Mouse (Mus musculus): ENCODE data around the gene Asb10.
A peak's percentile ranks its signal among the peaks of the same experiment; 100 is the strongest.
"Not testable (repeated sequence)": the region's sequence is repeated elsewhere in the genome, so short reads cannot be mapped to it uniquely, and the experiment has no call there.

The Asb10 gene

DNA sequence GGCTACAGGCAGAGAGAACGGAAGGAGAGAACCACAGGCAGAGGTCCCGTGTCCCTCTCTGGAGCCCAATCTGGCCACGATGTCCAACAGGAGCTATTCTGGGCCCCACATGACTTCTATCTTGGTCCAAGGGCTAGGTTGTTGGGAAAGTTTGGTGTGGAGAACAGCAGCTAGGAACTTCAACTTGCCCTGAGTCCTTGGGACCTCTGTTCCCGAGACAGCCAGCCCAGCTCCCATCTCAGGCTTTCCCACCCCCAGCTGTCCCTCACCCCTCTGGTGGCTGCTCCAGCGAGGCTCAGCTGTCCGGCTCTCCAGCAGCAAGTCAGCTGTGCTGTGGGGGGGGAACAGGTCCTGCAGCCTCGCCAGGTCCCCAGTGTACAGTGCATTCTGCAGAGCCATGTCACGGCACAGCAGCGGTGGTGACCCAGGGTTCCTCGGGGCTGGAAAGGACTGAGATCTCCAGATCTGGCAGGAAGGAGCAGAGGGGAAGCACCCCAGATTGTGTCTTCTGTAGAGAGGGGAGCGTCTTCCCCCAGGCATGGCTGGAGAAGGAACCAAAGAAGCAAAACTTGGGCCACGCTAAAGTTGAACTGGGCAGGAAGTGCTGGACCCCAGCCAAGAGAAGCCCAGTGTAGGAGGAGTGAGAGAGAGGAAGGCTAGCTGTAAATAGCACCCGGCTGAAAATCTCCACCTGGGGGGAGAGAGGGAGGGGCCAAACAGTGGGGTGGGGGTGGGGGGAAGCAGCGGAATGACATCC lies at the start of gene Asb10:
Gene Asb10 (minus strand): TSS at position 592 of the 757 bp plus-strand sequence.
- DNase-seq, result no peak

DNA sequence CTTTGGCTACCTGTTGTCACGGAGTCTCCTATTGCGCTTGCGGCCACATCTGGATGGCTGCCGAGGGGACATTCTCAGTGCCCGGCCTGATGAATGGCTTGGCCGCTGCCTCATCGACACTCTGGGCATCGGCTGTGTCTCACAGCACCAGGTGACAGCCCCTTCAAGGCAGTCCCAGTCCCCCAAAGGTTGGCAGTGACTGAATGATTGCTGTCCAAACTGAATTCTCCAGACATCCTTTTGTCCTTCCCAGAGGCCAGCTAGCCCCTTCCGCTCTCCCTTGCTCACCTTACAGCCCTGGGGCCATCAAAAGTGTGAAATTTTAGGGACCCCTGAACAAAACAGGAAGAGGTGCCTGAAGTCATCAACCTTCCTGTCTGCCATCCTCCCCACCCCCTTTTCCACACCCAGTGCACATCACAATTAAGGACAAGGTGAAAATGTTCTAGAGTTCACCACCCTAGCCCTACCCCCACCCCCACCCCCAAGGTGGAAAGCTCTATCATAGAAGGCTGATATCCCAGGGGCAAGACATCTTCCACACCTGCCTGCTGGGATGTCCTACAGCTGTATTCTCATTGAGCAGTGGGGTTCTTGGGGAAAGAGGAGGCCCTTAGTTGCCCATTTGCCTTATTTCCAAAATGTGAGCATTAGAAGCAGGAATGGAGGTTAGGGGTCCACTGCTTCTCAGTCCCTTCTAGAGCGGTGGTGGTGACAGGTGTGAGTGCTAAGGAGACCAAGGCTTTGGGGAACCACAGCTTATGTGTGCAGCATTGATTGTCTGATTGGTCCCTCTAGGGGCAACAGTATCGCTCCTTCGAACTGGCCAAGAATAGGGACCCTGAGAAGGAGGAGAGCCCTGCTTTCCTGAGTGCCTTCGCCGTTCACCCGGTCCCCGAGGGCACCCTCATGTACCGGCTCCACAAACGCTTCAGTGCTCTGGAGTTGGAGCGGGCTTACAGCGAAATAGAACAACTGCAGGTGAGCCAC lies 49.0 kb upstream of the Asb10 start:
- no peak for DNase-seq

DNA sequence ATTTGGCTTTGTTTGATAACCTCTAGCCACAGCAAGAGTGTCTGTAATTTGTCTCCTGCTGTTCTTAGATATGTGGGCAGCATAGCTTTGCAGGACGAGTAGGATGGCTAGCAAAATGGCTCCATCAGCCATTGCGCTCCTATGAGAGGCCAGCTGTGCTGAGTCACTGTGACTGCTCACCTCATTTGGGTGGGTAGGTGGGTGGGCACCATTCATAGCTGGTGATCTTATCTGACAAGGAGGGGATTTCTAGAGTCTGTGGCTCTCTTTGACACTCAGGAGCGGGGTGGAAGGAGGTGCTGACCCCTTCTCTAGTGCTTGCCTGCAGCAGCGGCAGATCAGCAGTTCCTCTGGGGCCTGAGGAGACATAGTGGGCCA lies 46.4 kb upstream of the Asb10 start:
- no peak for DNase-seq

GRCm38 (mm10) chr5:24586547-24587199 lies 45.9 kb upstream of the Asb10 start, which contains the start of gene Chpf2:
TSS of gene Chpf2 (plus strand) at chr5:24586741.
- DNase-seq, result peak; percentile 80 to 81

GRCm38 (mm10) chr5:24586106-24586505 lies 45.3 kb upstream of the Asb10 start:
- DNase-seq, result no peak

DNA sequence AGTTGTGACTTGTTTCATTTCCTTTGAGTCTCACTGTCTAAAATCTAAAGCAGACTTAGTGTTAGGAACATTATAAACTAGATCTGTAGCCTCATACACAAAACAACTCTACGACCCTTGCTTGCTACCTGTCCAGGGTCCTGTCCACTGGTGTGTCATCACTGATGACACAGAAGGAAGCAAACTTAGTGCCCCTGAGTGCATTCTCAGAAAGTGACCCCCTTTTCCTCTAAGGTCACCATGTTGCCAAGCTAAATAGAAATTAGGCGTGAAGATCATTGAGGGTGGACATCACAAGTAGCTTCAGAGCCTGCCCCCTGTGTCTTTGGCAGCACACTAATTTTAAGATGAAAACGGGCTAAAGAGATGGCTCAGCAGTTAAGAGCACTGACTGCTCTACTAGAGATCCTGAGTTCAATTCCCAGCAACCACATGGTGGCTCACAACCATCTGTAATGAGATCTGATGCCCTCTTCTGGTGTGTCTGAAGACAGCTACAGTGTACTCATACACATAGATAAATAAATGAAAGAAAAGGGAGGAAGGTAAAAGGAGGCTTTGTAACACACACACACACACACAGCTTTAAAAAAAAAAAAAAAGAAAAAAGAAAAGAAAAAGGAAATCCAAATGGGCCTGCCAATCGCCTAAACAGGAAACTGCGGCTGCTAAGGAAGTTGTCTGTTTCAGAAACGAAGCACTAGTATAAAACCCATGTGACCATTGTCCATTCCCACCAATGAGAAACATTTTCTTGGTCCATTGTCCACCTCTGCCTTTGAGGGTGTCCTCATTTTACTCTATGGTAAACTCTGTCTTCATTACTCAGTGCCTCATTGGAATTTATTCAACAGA lies 37.6 kb upstream of the Asb10 start:
- DNase-seq, result no peak

- peak; percentile 98 to 99 for DNase-seq
Measured at GRCm38 (mm10) chr5:24577183-24577929, 36.6 kb upstream of the Asb10 start, which contains the start of gene Abcf2. TSS of gene Abcf2 (minus strand) at chr5:24577467.

DNA sequence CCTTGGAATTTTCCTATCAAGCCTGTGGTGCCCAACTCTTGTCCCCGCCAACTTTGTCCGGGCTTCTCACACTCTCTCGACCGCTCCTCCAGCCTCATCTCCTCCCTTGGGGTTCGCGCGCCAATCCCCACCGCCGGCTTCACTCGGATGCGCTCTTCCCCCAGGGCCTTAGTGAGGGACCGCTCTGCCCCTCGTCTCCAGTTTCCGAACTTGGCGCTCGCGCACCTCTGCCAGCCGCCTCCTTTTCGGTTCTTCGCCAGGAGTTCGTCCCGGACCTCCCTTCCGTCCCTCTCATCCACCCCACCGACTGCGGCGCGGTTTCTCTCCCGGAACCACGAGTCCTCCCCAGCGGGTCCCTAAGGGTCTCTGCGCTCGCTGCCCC lies 36.0 kb upstream of the Asb10 start:
- DNase-seq, result no peak

- DNase-seq, result no peak
Measured at GRCm38 (mm10) chr5:24575948-24576347, 35.2 kb upstream of the Asb10 start.

DNA sequence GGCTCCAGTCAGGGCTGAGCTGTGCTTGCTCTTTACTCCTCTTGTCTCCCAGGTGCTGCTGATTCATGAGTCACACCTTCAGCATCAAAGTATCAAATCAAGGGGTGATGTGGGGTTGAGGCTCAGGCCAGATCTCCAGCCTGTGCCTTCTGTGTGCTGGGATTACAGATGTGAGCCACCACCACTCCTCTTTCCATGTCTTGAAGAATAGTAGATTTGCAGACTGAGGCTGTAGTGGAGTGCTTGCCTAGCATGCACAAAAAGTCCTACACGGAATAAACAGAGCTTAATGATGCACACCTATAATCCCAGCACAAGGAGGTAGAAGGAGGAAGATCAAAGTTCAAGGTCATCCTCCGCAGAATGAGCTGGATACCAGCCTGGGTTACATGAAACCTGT lies 15.9 kb upstream of the Asb10 start, which contains the start of gene 4931409K22Rik:
Gene 4931409K22Rik (minus strand): TSS at position 101 of the 400 bp plus-strand sequence.
- no peak for DNase-seq

DNA sequence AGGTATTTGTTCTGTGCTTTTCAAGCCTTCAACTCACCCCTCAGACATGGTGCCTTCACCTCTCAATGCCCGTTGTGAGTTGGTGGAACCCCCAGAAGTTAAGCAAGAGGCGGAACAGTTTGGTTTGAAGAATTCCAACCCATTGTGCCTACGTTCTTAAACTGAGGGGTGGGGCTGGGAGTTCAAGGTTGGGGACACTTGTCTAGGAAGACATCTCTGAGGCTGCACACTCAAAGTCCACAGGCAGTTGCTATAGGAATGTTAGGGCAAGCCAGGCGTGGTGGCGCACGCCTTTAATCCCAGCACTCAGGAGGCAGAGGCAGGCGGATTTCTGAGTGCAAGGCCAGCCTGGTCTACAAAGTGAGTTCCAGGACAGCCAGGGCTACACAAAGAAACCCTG lies 14.6 kb upstream of the Asb10 start:
- not testable (repeated sequence) for DNase-seq

GRCm38 (mm10) chr5:24553621-24554244 lies 13.0 kb upstream of the Asb10 start:
- no peak for DNase-seq

DNA sequence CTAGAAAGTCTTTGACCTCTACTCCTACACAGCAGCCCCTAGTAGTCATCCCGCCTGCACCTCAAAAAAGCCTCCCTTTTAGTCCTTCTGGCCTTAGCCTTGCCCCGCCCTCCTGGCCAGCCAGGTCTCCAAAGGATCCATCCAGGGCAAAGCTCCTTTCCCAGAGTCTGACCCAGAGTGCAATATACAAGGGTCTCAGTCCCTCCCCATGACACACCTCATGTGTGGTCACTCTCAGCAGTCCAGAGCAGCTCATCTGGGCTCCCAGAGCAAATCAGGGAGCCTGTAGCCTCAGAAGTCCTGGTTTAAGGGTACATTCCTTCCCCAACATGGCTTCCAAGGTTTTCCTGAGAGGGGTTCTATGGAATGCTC lies 10.5 kb upstream of the Asb10 start:
- no peak for DNase-seq

- DNase-seq, result no peak
Measured at GRCm38 (mm10) chr5:24550598-24551316, 10.0 kb upstream of the Asb10 start.

GRCm38 (mm10) chr5:24542643-24543042 lies 1.9 kb upstream of the Asb10 start:
- DNase-seq, result no peak

- no peak for DNase-seq
Measured at GRCm38 (mm10) chr5:24541144-24541569, 379 bp upstream of the Asb10 start.

DNA sequence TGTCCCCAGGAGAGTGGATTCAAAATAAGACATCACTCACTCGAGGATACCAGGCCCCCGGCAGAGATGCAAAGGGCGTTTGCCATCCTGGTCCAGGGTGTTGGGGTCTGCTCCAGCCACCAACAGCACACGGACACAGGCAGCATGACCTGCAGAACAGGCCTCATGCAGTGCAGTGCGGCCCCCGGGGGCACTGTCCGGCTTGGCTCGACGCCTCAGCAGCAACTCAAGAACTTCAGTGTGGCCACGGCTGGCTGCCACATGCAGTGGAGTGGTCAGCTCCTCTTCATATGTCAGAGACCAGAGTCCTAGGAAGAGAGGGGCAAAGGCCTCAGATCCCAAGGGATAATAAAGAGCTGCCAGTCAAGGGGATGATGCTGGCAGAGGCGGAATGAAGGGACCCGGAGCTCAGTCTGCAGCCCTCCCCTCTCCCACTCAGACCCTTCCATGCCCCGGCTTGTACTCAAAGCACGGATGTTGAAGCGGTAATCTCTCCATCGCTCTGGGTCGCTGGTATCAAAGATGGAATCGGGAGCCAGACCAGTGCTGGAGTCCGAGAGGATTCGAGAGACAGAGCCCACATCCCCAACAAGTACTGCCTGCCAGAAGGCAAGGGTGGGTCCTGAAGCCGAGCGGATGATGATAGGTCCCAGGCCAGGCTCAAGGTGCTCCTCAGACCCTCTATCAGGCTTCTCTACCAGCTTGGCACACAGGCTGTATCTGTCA lies 1.0 kb downstream of the Asb10 start:
- DNase-seq, result no peak

- no peak for DNase-seq
Measured at GRCm38 (mm10) chr5:24537618-24538017, 3.2 kb downstream of the Asb10 start.

DNA sequence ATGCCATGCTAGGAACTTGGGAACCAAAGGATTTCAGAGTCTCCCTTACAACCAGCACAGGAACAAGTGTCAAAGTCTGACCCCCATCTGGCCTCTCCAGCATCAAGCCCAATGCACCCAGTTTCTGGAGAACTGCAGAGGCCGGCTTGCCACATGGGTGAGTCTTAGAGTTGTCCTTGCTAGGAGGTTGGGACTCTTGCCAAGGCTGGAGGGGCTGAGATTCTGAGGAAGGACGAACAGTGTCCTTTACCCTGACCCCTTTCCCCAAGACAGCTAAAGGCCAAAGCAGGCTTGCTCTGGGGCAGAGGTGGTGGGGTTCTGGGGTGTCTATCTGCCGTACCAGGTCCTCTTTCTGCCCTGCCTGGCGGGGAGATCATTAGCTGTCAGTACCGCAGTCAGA lies 4.3 kb downstream of the Asb10 start:
- DNase-seq, result no peak
